Mouse (Mus musculus): ENCODE results near the gene Stard9.

Gene Stard9

DNA sequence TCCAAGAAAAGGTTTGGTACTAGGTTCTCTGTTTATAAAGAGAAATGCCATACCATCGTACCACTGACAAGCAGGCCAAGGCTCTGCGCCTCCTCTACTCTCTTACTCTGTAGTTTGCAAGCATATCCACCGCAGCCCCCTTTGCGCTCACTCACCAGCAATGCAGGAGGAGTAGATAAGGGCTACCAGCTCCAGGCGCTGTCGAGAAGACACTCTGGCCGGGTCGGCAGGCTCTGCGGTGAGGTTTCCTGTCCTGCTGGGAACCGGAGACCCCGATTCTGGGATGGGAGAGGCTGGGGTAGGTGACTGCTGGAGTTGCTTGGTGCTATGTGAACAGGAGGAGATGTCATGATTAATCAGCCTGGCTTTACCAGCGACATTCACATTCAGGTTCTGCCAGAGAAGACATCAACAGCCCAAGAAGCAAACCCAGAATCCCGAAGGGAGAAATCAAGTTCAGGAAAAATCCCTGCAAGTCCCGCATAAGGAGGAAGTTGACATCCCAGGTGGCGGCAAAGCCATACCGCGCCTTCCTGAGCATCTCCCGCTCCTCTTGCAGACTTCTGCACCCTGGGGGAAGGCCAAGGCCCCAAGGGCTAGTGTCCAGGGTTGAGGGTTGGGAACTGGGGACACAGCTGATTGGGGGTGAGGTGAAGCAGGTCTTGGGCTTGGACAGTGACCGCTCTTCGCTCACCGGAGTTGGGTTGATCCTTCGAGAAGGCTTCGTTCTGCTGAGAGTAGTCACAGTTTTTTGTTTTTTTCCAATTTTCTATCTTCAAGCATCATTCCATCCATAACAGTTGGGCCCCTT is 101.1 kb downstream of the Stard9 start:
- peak; percentile 22 to 44 for DNase-seq

DNA sequence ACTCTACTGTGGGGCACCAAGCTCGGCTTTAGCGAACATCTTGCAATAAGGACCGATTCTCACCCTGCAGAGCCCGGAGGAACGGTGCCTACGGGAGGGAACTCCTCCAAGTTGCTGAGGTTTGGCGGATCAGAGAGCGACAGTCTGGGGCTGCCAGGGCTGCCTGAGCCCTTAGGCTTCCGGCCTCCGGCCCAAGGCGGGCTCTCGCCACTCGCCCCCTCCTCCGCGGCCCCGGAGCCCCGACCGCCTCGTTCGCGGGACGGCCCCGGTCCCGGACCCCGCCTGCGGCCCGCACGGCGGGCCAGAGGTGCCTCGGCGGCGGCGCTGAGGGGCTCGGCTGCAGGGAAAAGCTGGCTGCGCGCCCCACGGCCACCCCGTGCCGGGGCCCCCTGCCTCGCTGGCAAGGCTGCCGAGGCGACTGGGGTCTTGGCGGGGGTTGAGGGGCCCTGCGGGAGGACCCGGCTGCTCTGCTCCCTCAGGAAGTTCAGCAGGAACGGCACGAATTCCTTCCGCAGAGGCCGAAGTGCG is 101.8 kb downstream of the Stard9 start:
- DNase-seq: peak; percentile 48 to 66

DNA sequence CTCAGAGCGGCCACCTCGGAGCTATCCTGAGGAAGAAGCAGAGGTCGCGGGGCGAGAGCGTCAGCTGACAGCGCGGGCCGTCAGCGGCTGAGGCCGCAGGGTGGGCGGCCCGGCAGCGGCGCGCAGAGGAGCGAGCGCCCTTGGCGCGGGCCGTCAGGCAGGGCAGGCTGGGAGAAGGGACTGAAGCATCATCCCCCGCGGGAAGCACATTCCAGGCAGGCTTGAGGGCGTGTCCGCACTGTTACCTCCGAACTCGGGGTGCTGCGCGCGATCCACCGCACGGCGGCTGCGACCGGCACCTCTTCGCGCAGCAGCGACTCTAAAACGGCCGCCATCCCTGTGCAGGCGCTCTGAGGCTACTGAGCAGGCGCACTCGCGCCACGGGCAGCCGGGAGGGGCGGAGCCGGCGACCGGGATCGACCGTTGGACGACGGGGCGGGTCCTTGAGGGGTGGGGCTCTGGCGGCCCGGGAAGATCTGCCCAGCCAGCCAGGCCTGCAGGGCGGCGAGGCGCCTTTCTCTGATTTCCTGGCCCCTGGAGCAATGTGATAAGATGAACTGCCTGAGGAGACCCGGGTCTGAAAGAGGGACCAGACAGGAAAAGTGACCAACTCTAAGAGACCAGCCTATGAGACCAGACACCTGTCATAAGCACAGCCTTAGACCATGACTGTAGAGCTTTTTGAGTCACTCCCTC is 102.4 kb downstream of the Stard9 start:
- DNase-seq: peak; percentile 93 to 95

DNA sequence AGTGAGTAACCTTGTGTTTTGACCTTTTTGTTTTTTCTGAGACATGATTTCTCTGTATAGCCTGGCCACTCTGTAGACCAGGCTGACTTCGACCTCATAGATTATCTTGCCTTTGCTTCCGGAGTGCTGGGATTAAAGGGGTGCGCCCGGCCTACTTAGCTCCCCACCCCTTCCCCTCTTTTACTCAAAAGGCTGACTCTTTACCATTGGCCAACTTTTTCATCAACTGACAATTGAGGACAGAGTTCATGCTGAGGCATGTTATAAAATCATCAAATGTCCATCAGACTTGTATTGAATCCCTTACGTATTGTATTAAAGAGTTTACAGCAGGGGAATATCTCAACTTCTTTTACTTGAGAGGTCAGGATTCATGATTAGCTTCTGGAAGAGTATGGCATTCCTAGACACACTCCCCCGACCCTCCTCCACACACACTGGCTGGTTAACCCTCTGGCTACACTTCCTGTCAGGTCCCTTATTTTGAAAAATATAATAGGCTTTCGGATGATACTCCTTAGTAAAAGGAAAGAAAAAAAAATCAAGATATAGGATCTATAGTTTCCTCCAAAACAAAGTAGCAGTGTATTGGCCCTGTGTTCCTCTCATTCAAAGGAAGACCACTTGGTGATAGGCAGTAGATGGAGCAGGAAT is 103.1 kb downstream of the Stard9 start:
- DNase-seq: no peak

DNA sequence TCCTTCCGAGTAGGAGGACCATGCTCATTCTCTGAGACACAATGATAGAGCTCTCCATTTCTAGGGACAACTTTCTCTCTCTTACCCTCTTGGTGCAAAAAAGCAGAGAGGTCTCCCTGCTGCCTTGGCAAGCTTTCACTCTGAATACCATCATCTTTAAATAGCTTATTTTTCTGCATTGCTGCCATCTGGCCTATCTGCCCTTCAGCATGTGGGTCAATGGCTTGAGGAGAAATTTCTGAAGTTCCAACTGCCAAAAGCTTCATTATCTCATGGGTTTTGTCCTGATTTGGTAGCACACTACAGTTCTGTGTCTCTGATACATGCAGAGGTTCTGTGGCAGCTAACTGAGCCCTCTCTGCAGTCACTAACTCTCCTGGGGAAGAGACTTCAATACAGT is 116.6 kb downstream of the Stard9 start:
- no peak for DNase-seq

DNA sequence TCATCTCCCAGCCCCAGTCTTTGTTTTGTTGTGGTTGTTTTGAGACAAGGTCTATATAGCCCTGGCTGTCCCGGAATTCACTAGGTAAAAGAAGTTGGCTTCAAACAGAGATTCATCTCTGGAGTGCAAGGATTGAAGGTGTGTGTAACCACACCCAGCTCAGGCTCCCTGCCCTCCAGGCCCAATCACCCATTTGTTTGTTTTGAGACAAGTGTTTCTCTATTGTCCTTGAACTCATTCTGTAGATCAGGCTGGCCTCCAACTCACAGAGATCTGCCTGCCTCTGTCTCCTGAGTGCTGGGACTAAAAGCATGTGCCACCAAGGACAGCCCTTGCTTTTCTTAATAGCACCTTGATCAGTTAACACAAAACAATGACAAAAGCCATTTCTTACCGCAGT is 119.1 kb downstream of the Stard9 start:
- no peak for DNase-seq

DNA sequence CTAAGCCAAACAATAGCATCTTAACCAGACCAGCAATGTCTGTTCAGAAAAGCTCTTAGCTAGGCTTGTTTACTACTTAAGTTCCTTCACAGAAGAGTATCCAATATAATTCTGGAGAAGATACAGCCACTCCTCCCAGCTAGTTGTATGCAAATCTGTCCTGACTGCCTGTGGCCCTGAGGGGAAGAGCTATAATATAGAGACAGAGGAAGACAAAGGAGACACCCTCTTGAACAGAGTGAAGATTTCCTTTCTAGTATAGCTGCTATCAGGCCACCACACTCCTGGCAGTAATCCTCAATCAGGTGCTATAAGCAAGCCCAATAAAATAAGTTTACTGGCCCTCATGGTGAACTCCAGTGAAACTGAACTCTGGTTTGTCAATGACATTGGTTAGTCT is 133.0 kb downstream of the Stard9 start:
- no peak for DNase-seq

DNA sequence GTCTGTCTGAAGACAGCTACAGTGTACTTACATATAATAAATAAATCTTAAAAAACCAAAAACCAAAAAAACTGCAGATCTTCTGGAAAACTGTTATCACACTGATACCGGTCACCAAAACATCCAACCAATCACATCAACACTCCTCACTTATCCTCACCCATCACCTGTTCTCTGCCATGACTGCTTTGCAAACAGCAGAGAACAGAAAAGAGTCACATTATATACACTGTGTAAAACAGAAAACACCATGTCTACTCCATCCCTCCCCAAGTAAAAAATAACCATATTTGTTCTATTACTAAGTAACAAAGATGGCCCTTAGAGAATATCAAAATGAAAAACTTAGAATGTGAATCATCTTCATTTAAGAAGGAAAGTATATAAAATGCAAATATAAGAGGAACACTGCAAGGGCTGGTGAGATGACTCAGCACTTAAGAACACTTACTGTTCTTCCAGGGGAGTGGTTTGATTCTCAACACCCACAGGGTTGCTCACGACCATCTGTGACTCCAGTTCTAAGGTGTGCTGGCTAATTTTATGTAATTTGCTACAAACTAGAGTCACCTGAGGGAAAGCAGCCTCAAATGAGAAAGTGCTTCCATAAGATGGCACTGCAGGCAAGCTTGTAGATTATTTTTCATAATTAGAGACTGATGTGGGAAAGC is 141.5 kb downstream of the Stard9 start:
- no peak for DNase-seq
